Mouse (Mus musculus): ENCODE results near the gene Tmem163.

DNA sequence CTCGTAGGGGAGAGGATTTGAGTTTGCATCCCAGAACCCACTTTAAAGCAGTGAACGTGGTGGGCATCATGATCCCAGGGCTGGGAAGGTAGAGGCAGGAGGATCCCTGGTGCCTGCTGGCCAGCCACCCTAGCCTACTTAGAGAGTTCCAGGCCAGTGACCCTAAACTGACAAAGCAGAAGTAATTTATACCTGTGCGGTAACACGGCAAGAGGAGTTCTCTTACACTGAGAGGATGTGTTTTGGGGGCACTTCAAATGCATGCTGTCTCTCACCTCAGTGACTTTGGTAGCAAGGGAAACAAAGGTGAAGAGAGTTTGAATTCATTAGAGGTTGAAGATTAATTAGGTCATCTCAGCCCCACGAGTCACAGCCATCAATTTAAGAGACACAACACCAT is 101.4 kb downstream of the Tmem163 start:
- TF ChIP-seq CTCF (IDR thresholded peaks at IDR 0.05; ENCODE audit: control insufficient read depth, insufficient read depth, low read length) (no peak), POLR2A (IDR thresholded peaks at IDR 0.05; ENCODE audit: borderline replicate concordance, control insufficient read depth, low read depth, low read length) (no peak)
